Mouse (Mus musculus) heart, embryonic 16.5 days (tissue): ENCODE measurements around the gene Cox8b. TPM values are rescaled to one million over a fixed set of nuclear protein-coding genes. Genes with fewer than 3 reads are reported as not detected.

Experiments
- ATAC-seq: fragments of 200-750 bp; cut with Nextera tagmentation; replicated peaks from 2 replicates; pipeline ENCODE4 v1.8.0; 2017; ENCODE audit warnings: moderate number of reproducible peaks; ENCODE audit not compliant: insufficient read depth, low FRiP score; ENCODE audit errors: extremely low read depth
- H3K27ac ChIP-seq: fragments of 300-500 bp; sonication (generic); 2 replicates; pipeline ENCODE4 v1.5.1; 2014; ENCODE audit warnings: mild to moderate bottlenecking, low read length, control low read depth, moderate library complexity
- H3K27me3 ChIP-seq: fragments of 300-500 bp; sonication (generic); 2 replicates; pipeline ENCODE4 v1.6.1; 2014; ENCODE audit warnings: low read length, mixed read lengths; ENCODE audit not compliant: control insufficient read depth, insufficient read depth
- H3K36me3 ChIP-seq: fragments of 300-500 bp; sonication (generic); 2 replicates; pipeline ENCODE4 v1.6.1; 2014; ENCODE audit not compliant: control insufficient read depth, insufficient read depth
- H3K4me1 ChIP-seq: fragments of 300-500 bp; sonication (generic); 2 replicates; pipeline ENCODE4 v1.6.1; 2014; ENCODE audit warnings: low read length, mixed read lengths; ENCODE audit not compliant: control insufficient read depth, insufficient read depth
- H3K4me2 ChIP-seq: fragments of 300-500 bp; sonication (generic); 2 replicates; pipeline ENCODE4 v1.6.1; 2014; ENCODE audit warnings: low read depth, mild to moderate bottlenecking, control low read depth, low read length
- H3K4me3 ChIP-seq: fragments of 300-500 bp; sonication (generic); 2 replicates; pipeline ENCODE4 v1.5.1; 2014; ENCODE audit warnings: mild to moderate bottlenecking, control low read depth, low read length
- H3K9ac ChIP-seq: fragments of 300-500 bp; sonication (generic); 2 replicates; pipeline ENCODE4 v1.6.1; 2014; ENCODE audit warnings: low read length, control low read depth
- H3K9me3 ChIP-seq: fragments of 300-500 bp; sonication (generic); replicated peaks from 2 replicates; pipeline ENCODE4 v1.6.1; 2016; ENCODE audit warnings: low read length; ENCODE audit not compliant: control insufficient read depth
- WGBS: fragments of 180-500 bp; shearing (Covaris S2); extraction: QIAGEN DNeasy Blood & Tissue Kit; methylation state at CpG from one replicate; pipeline ENCODE4 v1.1.7; 2014; 5-methylcytosine and 5-hydroxymethylcytosine counted together
- polyA plus RNA-seq: library from polyadenylated mRNA; unstranded; fragments of >200 nt; fragmentation: Nextera tagmentation; extraction: Ambion mirVana; gene quantifications from 2 replicates; pipeline ENCODE4 v1.2.1, GENCODE M21; 2015

Cox8b gene
- 467 and 515 TPM in 2 replicates for polyA plus RNA-seq

GRCm38 (mm10) chr7:140900220-140900619 lies at the start of gene Cox8b:
Gene Cox8b (minus strand): TSS chr7:140900446.
- Histone ChIP-seq H3K4me2 (peak within 1 kb of the TSS; percentile 68), H3K27me3 (no peaks in the 10 kb centered on the region), H3K36me3 (peaks cover 17% of the 10 kb centered on the region), H3K9ac (peak within 1 kb of the TSS; percentile 74), H3K4me3 (peak within 1 kb of the TSS; percentile 49), H3K9me3 (no peaks in the 10 kb centered on the region), H3K27ac (peak within 1 kb of the TSS; percentile 87), H3K4me1 (peaks cover 13% of the 10 kb centered on the region)
- peak; percentile 82 for ATAC-seq
- 27% methylated on average over 10 of the region's 10 CpGs for WGBS

- peaks cover 33% of the 10 kb centered on the region for H3K4me1 ChIP-seq
- no peak for ATAC-seq
- no peaks in the 10 kb centered on the region; the same call in 1 of the 2 replicates for H3K36me3 ChIP-seq
- no peaks in the 10 kb centered on the region for H3K27me3 ChIP-seq
- WGBS = 82% methylated on average over 6 of the region's 6 CpGs
- H3K9me3 ChIP-seq = no peaks in the 10 kb centered on the region
- no peak overlapping the region for H3K27ac ChIP-seq
- no peak overlapping the region for H3K4me2 ChIP-seq
- H3K9ac ChIP-seq = no peak overlapping the region
- no peak overlapping the region for H3K4me3 ChIP-seq
Observed at GRCm38 (mm10) chr7:140949255-140949654, 49.0 kb upstream of the Cox8b start.

DNA sequence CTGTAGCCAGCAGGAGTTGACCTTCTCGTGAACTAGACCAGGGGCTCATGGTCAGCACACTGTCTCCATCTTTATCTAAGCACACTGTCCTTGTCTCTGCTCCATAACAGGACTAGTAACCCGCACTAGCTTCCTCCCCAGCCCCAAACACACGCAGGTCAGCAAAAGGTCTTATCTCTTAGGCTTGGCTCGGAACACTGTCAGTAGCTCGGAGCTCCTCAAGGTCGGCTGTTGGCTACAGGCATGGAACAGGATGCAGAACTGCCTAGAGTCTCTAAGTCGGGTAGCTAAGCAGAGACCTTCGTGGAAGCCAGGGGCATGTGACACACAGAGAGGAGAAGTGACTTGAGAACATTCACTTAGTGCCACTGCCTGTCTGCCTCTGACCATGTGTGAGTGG lies 47.9 kb upstream of the Cox8b start:
- Histone ChIP-seq H3K36me3 (no peaks in the 10 kb centered on the region; the same call in 1 of the 2 replicates), H3K27me3 (no peaks in the 10 kb centered on the region), H3K4me3 (no peak overlapping the region), H3K9me3 (no peaks in the 10 kb centered on the region), H3K4me2 (no peak overlapping the region), H3K9ac (no peak overlapping the region), H3K27ac (peak overlapping the region; percentile 25), H3K4me1 (peaks cover 29% of the 10 kb centered on the region)
- ATAC-seq = peak; percentile 10; the same call in 1 of the 2 replicates
- WGBS = 31% methylated on average over 8 of the region's 8 CpGs

DNA sequence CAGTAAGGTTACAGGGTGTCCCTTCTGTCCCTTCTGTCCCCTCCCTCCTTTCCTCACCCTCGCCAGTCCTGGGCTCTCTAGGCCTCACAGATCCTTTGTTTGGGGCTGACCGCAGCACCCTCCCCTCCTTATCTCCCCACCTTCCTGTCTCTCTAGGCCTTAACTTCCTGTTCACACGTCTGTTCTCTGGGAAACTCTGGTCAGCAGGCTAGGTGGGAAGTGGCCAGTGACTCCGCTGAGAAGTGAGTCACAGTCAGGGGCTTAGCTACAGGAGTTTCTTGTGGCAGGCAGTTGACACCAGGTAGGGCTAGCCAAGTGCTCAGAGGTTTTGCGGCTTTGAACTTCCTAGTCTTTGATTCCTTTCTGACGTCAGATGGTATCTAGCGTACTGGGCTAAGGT lies 46.7 kb upstream of the Cox8b start:
- Histone ChIP-seq H3K4me2 (no peak overlapping the region), H3K9ac (no peak overlapping the region), H3K27me3 (no peaks in the 10 kb centered on the region), H3K27ac (peak overlapping the region; percentile 49), H3K9me3 (no peaks in the 10 kb centered on the region), H3K4me1 (peaks cover 31% of the 10 kb centered on the region), H3K36me3 (no peaks in the 10 kb centered on the region; the same call in 1 of the 2 replicates), H3K4me3 (no peak overlapping the region)
- 0 out of 2 replicates have a peak, but pooled peaks have one; percentile 28 for ATAC-seq
- 38% methylated on average over 7 of the region's 7 CpGs for WGBS

DNA sequence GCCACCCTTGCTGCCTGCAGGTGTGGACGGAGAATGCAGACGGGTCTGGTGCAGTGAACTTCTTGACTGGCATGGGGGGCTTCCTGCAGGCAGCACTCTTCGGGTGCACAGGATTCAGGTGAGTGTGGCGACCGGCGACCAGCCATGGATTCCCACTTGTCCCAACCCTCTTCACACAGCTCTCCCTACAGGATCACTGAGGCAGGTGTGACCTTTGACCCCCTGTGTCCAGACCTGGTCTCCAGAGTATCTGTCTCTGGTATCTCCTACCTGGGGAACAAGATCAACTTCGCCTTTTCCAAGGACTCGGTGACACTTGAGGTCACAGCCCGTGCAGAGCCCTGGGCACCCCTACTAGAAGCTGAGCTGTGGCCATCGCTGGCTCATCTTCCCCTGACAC lies 46.1 kb upstream of the Cox8b start:
- no peak overlapping the region for H3K9ac ChIP-seq
- H3K27ac ChIP-seq = peak overlapping the region; percentile 49; the same call in 1 of the 2 replicates
- H3K4me3 ChIP-seq = no peak overlapping the region
- H3K36me3 ChIP-seq = no peaks in the 10 kb centered on the region; the same call in 1 of the 2 replicates
- peaks cover 27% of the 10 kb centered on the region for H3K4me1 ChIP-seq
- WGBS = 85% methylated on average over 10 of the region's 10 CpGs
- no peaks in the 10 kb centered on the region for H3K9me3 ChIP-seq
- H3K4me2 ChIP-seq = no peak overlapping the region
- ATAC-seq = no peak
- H3K27me3 ChIP-seq = no peaks in the 10 kb centered on the region

DNA sequence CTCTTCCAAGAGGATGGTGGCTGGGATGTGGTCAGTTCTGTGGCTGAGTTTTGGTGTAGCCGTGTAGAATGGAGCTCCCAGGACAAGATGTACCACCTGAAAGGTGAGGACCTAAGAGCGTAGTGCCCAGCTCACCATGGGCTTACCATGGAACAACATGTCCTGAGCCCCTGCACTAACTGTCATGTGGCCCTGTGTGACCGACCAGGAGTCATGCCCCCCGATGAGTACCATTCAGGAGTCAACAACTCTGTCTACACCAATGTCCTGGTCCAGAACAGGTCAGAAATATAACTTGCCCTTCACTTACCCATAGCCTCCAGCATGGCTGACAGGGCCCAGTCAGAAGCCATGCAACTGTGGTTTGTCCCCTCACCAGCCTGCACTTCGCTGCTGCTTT lies 45.0 kb upstream of the Cox8b start:
- WGBS = 90% methylated on average over 5 of the region's 5 CpGs
- Histone ChIP-seq H3K4me2 (no peak overlapping the region), H3K9me3 (no peaks in the 10 kb centered on the region), H3K4me1 (peaks cover 21% of the 10 kb centered on the region), H3K36me3 (no peaks in the 10 kb centered on the region; the same call in 1 of the 2 replicates), H3K9ac (no peak overlapping the region), H3K27me3 (no peaks in the 10 kb centered on the region), H3K4me3 (no peak overlapping the region), H3K27ac (no peak overlapping the region)
- no peak for ATAC-seq

- H3K9ac ChIP-seq = no peak overlapping the region
- H3K4me2 ChIP-seq = no peak overlapping the region
- ATAC-seq = no peak
- 76% methylated on average over 7 of the region's 7 CpGs for WGBS
- H3K4me3 ChIP-seq = no peak overlapping the region
- peaks cover 20% of the 10 kb centered on the region for H3K4me1 ChIP-seq
- H3K27ac ChIP-seq = no peak overlapping the region
- H3K27me3 ChIP-seq = no peaks in the 10 kb centered on the region
- H3K9me3 ChIP-seq = no peaks in the 10 kb centered on the region
- no peaks in the 10 kb centered on the region; the same call in 1 of the 2 replicates for H3K36me3 ChIP-seq
Observed at GRCm38 (mm10) chr7:140944236-140944635, 44.0 kb upstream of the Cox8b start.

DNA sequence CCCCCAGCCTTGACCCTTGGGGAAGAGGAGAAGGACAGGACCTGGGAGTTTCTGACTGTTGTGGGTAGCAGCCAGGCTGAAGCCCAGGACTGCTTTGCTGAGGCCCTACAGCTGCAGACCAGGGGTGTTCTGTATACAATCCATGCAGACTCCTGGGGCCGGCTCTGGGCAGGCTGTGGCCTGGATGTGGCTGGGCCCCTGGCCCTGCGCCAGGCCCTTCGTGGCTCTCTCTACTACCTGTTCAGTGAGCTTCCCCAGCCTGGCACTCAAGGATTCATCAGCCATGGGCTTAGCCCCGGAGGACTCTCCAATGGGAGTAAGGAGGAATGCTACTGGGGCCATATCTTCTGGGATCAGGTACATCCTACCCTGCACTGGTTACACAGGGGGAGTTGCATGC lies 43.1 kb upstream of the Cox8b start:
- Histone ChIP-seq H3K4me3 (no peak overlapping the region), H3K27ac (no peak overlapping the region), H3K4me2 (no peak overlapping the region), H3K4me1 (peaks cover 18% of the 10 kb centered on the region), H3K9me3 (no peaks in the 10 kb centered on the region), H3K9ac (no peak overlapping the region; the same call in 1 of the 2 replicates), H3K27me3 (no peaks in the 10 kb centered on the region), H3K36me3 (no peaks in the 10 kb centered on the region)
- 62% methylated on average over 4 of the region's 4 CpGs for WGBS
- no peak for ATAC-seq

GRCm38 (mm10) chr7:140942811-140943210 lies 42.6 kb upstream of the Cox8b start:
- H3K9ac ChIP-seq = peak overlapping the region; percentile 13; the same call in 1 of the 2 replicates
- H3K4me1 ChIP-seq = peaks cover 13% of the 10 kb centered on the region
- no peaks in the 10 kb centered on the region for H3K36me3 ChIP-seq
- no peak overlapping the region for H3K4me3 ChIP-seq
- peak overlapping the region; percentile 93; the same call in 1 of the 2 replicates for H3K27ac ChIP-seq
- 89% methylated on average over 10 of the region's 10 CpGs for WGBS
- no peak overlapping the region for H3K4me2 ChIP-seq
- H3K9me3 ChIP-seq = no peaks in the 10 kb centered on the region
- no peaks in the 10 kb centered on the region for H3K27me3 ChIP-seq
- ATAC-seq = no peak
